Mouse (Mus musculus) large intestine, adult 2 months (tissue): ENCODE data around the gene Ppp1r16b. TPM values are rescaled to one million over a fixed set of nuclear protein-coding genes. Genes with fewer than 3 reads are reported as not detected.

ENCODE experiments used
- DNase-seq: peaks from one replicate; pipeline ENCODE4 v3.0.0-alpha.2; 2012; ENCODE audit warnings: low read depth, low spot score
- WGBS: fragments of 180-500 bp; shearing (Covaris S2); methylation state at CpG from one replicate; pipeline ENCODE4 v1.1.7; 2018; 5-methylcytosine and 5-hydroxymethylcytosine counted together
- polyA plus RNA-seq: library from polyadenylated mRNA; depleted of rRNA; stranded (reverse); fragments of >200 nt; gene quantifications from 2 replicates; pipeline ENCODE4 v1.2.3, GENCODE M21; 2012; rRNA removed

Ppp1r16b gene
- polyA plus RNA-seq, 1 experiment: 2.7 TPM

- WGBS: under 1% methylated on average over 33 of the region's 33 CpGs
- peak; percentile 95 for DNase-seq
Observed at GRCm38 (mm10) chr2:158794494-158795004, 129.4 kb downstream of the Ppp1r16b start, which contains the start of gene Dhx35. Gene Dhx35 (plus strand): TSS chr2:158794807.

GRCm38 (mm10) chr2:158795043-158795442 is 129.8 kb downstream of the Ppp1r16b start:
- peak; percentile 24 for DNase-seq
- 4% methylated on average over 15 of the region's 15 CpGs for WGBS

GRCm38 (mm10) chr2:158795875-158796274 is 130.7 kb downstream of the Ppp1r16b start:
- WGBS: 83% methylated on average over 2 of the region's 2 CpGs
- DNase-seq: no peak

GRCm38 (mm10) chr2:158799328-158799727 is 134.1 kb downstream of the Ppp1r16b start:
- 66% methylated on average over 4 of the region's 4 CpGs for WGBS

GRCm38 (mm10) chr2:158800788-158801187 is 135.6 kb downstream of the Ppp1r16b start:
- 93% methylated on average over 8 of the region's 8 CpGs for WGBS
- no peak for DNase-seq

More at GRCm38 (mm10) chr2:158799328-158799727, 134.1 kb downstream of the Ppp1r16b start:
- no peak for DNase-seq

GRCm38 (mm10) chr2:158803575-158803974 is 138.4 kb downstream of the Ppp1r16b start:
- peak; percentile 32 for DNase-seq
- 45% methylated on average over 8 of the region's 8 CpGs for WGBS

GRCm38 (mm10) chr2:158815686-158816085 is 150.5 kb downstream of the Ppp1r16b start:
- DNase-seq: no peak

Other genes with a start within 250 kb of the Ppp1r16b start
- gene Adig, start 162.8 kb upstream of the Ppp1r16b start, polyA plus RNA-seq: 3.3 and 5.6 TPM in 2 replicates
- not detected in 2 replicates for gene Arhgap40, start 152.6 kb upstream of the Ppp1r16b start, polyA plus RNA-seq
- 0.02 TPM in 1 of 2 replicates, not detected in the other for gene Slc32a1, start 54.6 kb upstream of the Ppp1r16b start, polyA plus RNA-seq
- 5.8 and 6.0 TPM in 2 replicates for gene Actr5, start 40.5 kb upstream of the Ppp1r16b start, polyA plus RNA-seq
- gene Fam83d, start 102.7 kb downstream of the Ppp1r16b start, polyA plus RNA-seq: 25.6 and 26.4 TPM in 2 replicates
- gene Dhx35, start 129.4 kb downstream of the Ppp1r16b start, polyA plus RNA-seq: 15.6 and 18.9 TPM in 2 replicates